Mouse (Mus musculus) hindbrain, postnatal 0 days (tissue): ENCODE measurements at regions not wholly inside any gene's neighbourhood (a gene's known extent, or its start where the extent isn't known, plus 50 kb on each side); places are given as distances from the start of the nearest gene placed in this dataset.

Experiments used
- ATAC-seq: fragments of 200-750 bp; cut with Nextera tagmentation; 2 replicates; pipeline ENCODE4 v1.8.0; 2017; ENCODE audit warnings: mild to moderate bottlenecking, moderate TSS enrichment, moderate library complexity
- DNase-seq: peaks from one replicate; pipeline ENCODE4 v3.0.0-alpha.2; 2015; ENCODE audit warnings: low spot score
- H3K27ac ChIP-seq: fragments of 300-500 bp; sonication (generic); 2 replicates; pipeline ENCODE4 v1.5.1; 2014; ENCODE audit warnings: mild to moderate bottlenecking
- H3K27me3 ChIP-seq: fragments of 300-500 bp; sonication (generic); 2 replicates; pipeline ENCODE4 v1.6.1; 2014; ENCODE audit warnings: low read length, mixed read lengths; ENCODE audit not compliant: insufficient read depth
- H3K36me3 ChIP-seq: fragments of 300-500 bp; sonication (generic); 2 replicates; pipeline ENCODE4 v1.6.1; 2014; ENCODE audit warnings: low read length, mixed read lengths; ENCODE audit not compliant: insufficient read depth
- H3K4me1 ChIP-seq: fragments of 300-500 bp; sonication (generic); 2 replicates; pipeline ENCODE4 v1.6.1; 2014; ENCODE audit warnings: antibody characterized with exemption, low read length, mixed read lengths; ENCODE audit not compliant: insufficient read depth
- H3K4me2 ChIP-seq: fragments of 300-500 bp; sonication (generic); 2 replicates; pipeline ENCODE4 v1.6.1; 2014; ENCODE audit warnings: low read depth, mild to moderate bottlenecking, low read length, moderate library complexity, mixed read lengths
- H3K4me3 ChIP-seq: fragments of 300-500 bp; sonication (generic); 2 replicates; pipeline ENCODE4 v1.5.1; 2014; ENCODE audit warnings: low read length
- H3K9ac ChIP-seq: fragments of 300-500 bp; sonication (generic); replicated peaks from 2 replicates; pipeline ENCODE4 v1.6.1; 2014; ENCODE audit warnings: mild to moderate bottlenecking, low read length, moderate library complexity, mixed read lengths
- H3K9me3 ChIP-seq: fragments of 300-500 bp; sonication (generic); 2 replicates; pipeline ENCODE4 v1.6.1; 2016; ENCODE audit warnings: low read length, mixed read lengths
- CTCF ChIP-seq: IDR thresholded peaks from 2 replicates; pipeline ENCODE4 v1.5.1; 2016; ENCODE audit warnings: antibody characterized with exemption, control low read depth, low read depth
- WGBS: fragments of 180-500 bp; shearing (Covaris S2); extraction: QIAGEN DNeasy Blood & Tissue Kit; methylation state at CpG from one replicate; pipeline ENCODE4 v1.1.7; 2014; 5-methylcytosine and 5-hydroxymethylcytosine counted together

- Histone ChIP-seq H3K36me3 (no peaks in the 10 kb centered on the region), H3K4me3 (no peak overlapping the region), H3K4me2 (no peak overlapping the region), H3K27ac (no peak overlapping the region), H3K9me3 (no peaks in the 10 kb centered on the region), H3K9ac (no peak overlapping the region), H3K4me1 (no peaks in the 10 kb centered on the region), H3K27me3 (no peaks in the 10 kb centered on the region)
- 91% methylated on average over 11 of the region's 11 CpGs for WGBS
- ATAC-seq: no peak
- DNase-seq: no peak
- TF ChIP-seq CTCF: no peak
Observed at GRCm38 (mm10) chr9:77845664-77846290, 71.4 kb upstream of the Elovl5 start.

- H3K4me3 ChIP-seq: no peak overlapping the region
- H3K4me1 ChIP-seq: no peaks in the 10 kb centered on the region
- H3K9me3 ChIP-seq: no peaks in the 10 kb centered on the region
- no peak overlapping the region for H3K4me2 ChIP-seq
- no peak overlapping the region for H3K27ac ChIP-seq
- H3K36me3 ChIP-seq: no peaks in the 10 kb centered on the region
- DNase-seq: no peak
- no peaks in the 10 kb centered on the region for H3K27me3 ChIP-seq
- no peak for ATAC-seq
- H3K9ac ChIP-seq: no peak overlapping the region
- 87% methylated on average over 3 of the region's 3 CpGs for WGBS
- TF ChIP-seq CTCF: no peak
Observed at GRCm38 (mm10) chr9:77848580-77848979, 68.6 kb upstream of the Elovl5 start.

GRCm38 (mm10) chr9:77849343-77849742, 67.8 kb upstream of the Elovl5 start:
- ATAC-seq (no peak), DNase-seq (no peak)
- Histone ChIP-seq H3K4me1 (no peaks in the 10 kb centered on the region), H3K27ac (no peak overlapping the region), H3K4me3 (no peak overlapping the region), H3K4me2 (no peak overlapping the region), H3K9ac (no peak overlapping the region), H3K36me3 (no peaks in the 10 kb centered on the region), H3K9me3 (no peaks in the 10 kb centered on the region), H3K27me3 (no peaks in the 10 kb centered on the region)
- 53% methylated on average over 4 of the region's 4 CpGs for WGBS
- TF ChIP-seq CTCF: no peak

- no peak overlapping the region for H3K4me3 ChIP-seq
- no peak overlapping the region for H3K9ac ChIP-seq
- H3K9me3 ChIP-seq: no peaks in the 10 kb centered on the region
- no peak for ATAC-seq
- H3K27ac ChIP-seq: no peak overlapping the region
- no peak overlapping the region for H3K4me2 ChIP-seq
- DNase-seq: no peak
- no peak for TF ChIP-seq CTCF
- WGBS: 61% methylated on average over 6 of the region's 6 CpGs
- no peaks in the 10 kb centered on the region for H3K4me1 ChIP-seq
- H3K36me3 ChIP-seq: no peaks in the 10 kb centered on the region
- H3K27me3 ChIP-seq: no peaks in the 10 kb centered on the region
Observed at GRCm38 (mm10) chr9:77851336-77851735, 65.8 kb upstream of the Elovl5 start.

- Histone ChIP-seq H3K27ac (no peak overlapping the region), H3K27me3 (no peaks in the 10 kb centered on the region), H3K36me3 (no peaks in the 10 kb centered on the region), H3K4me3 (no peak overlapping the region), H3K9ac (no peak overlapping the region), H3K4me1 (no peaks in the 10 kb centered on the region), H3K9me3 (no peaks in the 10 kb centered on the region), H3K4me2 (no peak overlapping the region)
- 66% methylated on average over 9 of the region's 9 CpGs for WGBS
- DNase-seq (peak; percentile 11), ATAC-seq (peak; percentile 18; the same call in 1 of the 2 replicates)
- TF ChIP-seq CTCF: no peak
Observed at GRCm38 (mm10) chr9:77857091-77858058, 59.8 kb upstream of the Elovl5 start.

- 75% methylated on average over 6 of the region's 6 CpGs for WGBS
- no peak overlapping the region for H3K4me3 ChIP-seq
- DNase-seq (no peak), ATAC-seq (no peak)
- no peaks in the 10 kb centered on the region for H3K4me1 ChIP-seq
- H3K9ac ChIP-seq: no peak overlapping the region
- H3K27me3 ChIP-seq: no peaks in the 10 kb centered on the region
- H3K36me3 ChIP-seq: no peaks in the 10 kb centered on the region
- TF ChIP-seq CTCF: no peak
- no peak overlapping the region for H3K4me2 ChIP-seq
- H3K9me3 ChIP-seq: no peaks in the 10 kb centered on the region
- H3K27ac ChIP-seq: no peak overlapping the region
Observed at GRCm38 (mm10) chr9:77858127-77858794, 58.9 kb upstream of the Elovl5 start.
